Mouse (Mus musculus): ENCODE measurements around the gene 1700023F06Rik. TPM values are rescaled to one million over a fixed set of nuclear protein-coding genes. Genes with fewer than 3 reads are reported as not detected.
A peak's percentile ranks its signal among the peaks of the same experiment; 100 is the strongest.

The 1700023F06Rik gene
- total RNA-seq, 1 experiment from 2014 or later = not detected

GRCm38 (mm10) chr11:103171703-103172391 is 36.5 kb downstream of the 1700023F06Rik start:
- ATAC-seq (ENCODE audit: extremely low read depth, insufficient number of reproducible peaks, low FRiP score, poor library complexity, severe bottlenecking) = no peak

GRCm38 (mm10) chr11:103171286-103171620 is 37.1 kb downstream of the 1700023F06Rik start:
- no peak for ATAC-seq (ENCODE audit: extremely low read depth, insufficient number of reproducible peaks, low FRiP score, poor library complexity, severe bottlenecking)

- ATAC-seq (ENCODE audit: extremely low read depth, insufficient number of reproducible peaks, low FRiP score, poor library complexity, severe bottlenecking) = peak; percentile 18; the same call in 1 of the 2 replicates
Observed at GRCm38 (mm10) chr11:103170494-103171285, 37.7 kb downstream of the 1700023F06Rik start, which contains the start of gene Fmnl1. TSS of gene Fmnl1 (plus strand) at chr11:103171107.

GRCm38 (mm10) chr11:103170111-103170493 is 38.3 kb downstream of the 1700023F06Rik start:
- no peak for ATAC-seq (ENCODE audit: extremely low read depth, insufficient number of reproducible peaks, low FRiP score, poor library complexity, severe bottlenecking)

GRCm38 (mm10) chr11:103169664-103170063 is 38.7 kb downstream of the 1700023F06Rik start:
- no peak for ATAC-seq (ENCODE audit: extremely low read depth, insufficient number of reproducible peaks, low FRiP score, poor library complexity, severe bottlenecking)

GRCm38 (mm10) chr11:103168690-103169390 is 39.5 kb downstream of the 1700023F06Rik start:
- ATAC-seq (ENCODE audit: extremely low read depth, insufficient number of reproducible peaks, low FRiP score, poor library complexity, severe bottlenecking) = peak; percentile 72

- ATAC-seq (ENCODE audit: extremely low read depth, insufficient number of reproducible peaks, low FRiP score, poor library complexity, severe bottlenecking) = no peak
Observed at GRCm38 (mm10) chr11:103164391-103164790, 44.0 kb downstream of the 1700023F06Rik start.

- no peak for ATAC-seq (ENCODE audit: extremely low read depth, insufficient number of reproducible peaks, low FRiP score, poor library complexity, severe bottlenecking)
Observed at GRCm38 (mm10) chr11:103162132-103162531, 46.2 kb downstream of the 1700023F06Rik start.

- no peak for ATAC-seq (ENCODE audit: extremely low read depth, insufficient number of reproducible peaks, low FRiP score, poor library complexity, severe bottlenecking)
Observed at GRCm38 (mm10) chr11:103161449-103161848, 46.9 kb downstream of the 1700023F06Rik start.

- ATAC-seq (ENCODE audit: extremely low read depth, insufficient number of reproducible peaks, low FRiP score, poor library complexity, severe bottlenecking) = no peak
Observed at GRCm38 (mm10) chr11:103160738-103161137, 47.6 kb downstream of the 1700023F06Rik start.

- ATAC-seq (ENCODE audit: extremely low read depth, insufficient number of reproducible peaks, low FRiP score, poor library complexity, severe bottlenecking) = peak; percentile 93
Observed at GRCm38 (mm10) chr11:103158621-103159478, 49.5 kb downstream of the 1700023F06Rik start.

GRCm38 (mm10) chr11:103149771-103150170 is 58.6 kb downstream of the 1700023F06Rik start:
- ATAC-seq (ENCODE audit: extremely low read depth, insufficient number of reproducible peaks, low FRiP score, poor library complexity, severe bottlenecking) = no peak

Other genes starting within 250 kb of the 1700023F06Rik start
- gene Nmt1, start 180.4 kb downstream of the 1700023F06Rik start, total RNA-seq (2017) = 29.8 and 30.0 TPM in 2 replicates
- gene Dcakd, start 180.2 kb downstream of the 1700023F06Rik start, total RNA-seq (2017) = 12.0 and 15.5 TPM in 2 replicates
- gene Plcd3, start 106.9 kb downstream of the 1700023F06Rik start, total RNA-seq (2017) = 0.12 and 0.61 TPM in 2 replicates
- gene Acbd4, start 106.9 kb downstream of the 1700023F06Rik start, total RNA-seq (2017) = 21.1 and 29.3 TPM in 2 replicates
- 103 and 105 TPM in 2 replicates for gene Hexim1, start 92.3 kb downstream of the 1700023F06Rik start, total RNA-seq (2017)
- 1.1 and 1.5 TPM in 2 replicates for gene Hexim2, start 76.1 kb downstream of the 1700023F06Rik start, total RNA-seq (2017)
- 383 and 400 TPM in 2 replicates for gene Fmnl1, start 37.5 kb downstream of the 1700023F06Rik start, total RNA-seq (2017)
- not detected in 2 replicates for gene Spata32, start 9.9 kb upstream of the 1700023F06Rik start, total RNA-seq (2017)
- gene Map3k14, start 58.9 kb upstream of the 1700023F06Rik start, total RNA-seq (2017) = 43.5 and 50.7 TPM in 2 replicates
- 59.8 and 81.4 TPM in 2 replicates for gene Arhgap27, start 155.1 kb upstream of the 1700023F06Rik start, total RNA-seq (2017)
- 28.5 and 29.7 TPM in 2 replicates for gene Plekhm1, start 204.1 kb upstream of the 1700023F06Rik start, total RNA-seq (2017)